Mouse (Mus musculus) forebrain, postnatal 0 days (tissue): ENCODE measurements at regions not wholly inside any gene's neighbourhood (a gene's known extent, or its start where the extent isn't known, plus 50 kb on each side); places are given as distances from the start of the nearest gene placed in this dataset.

ENCODE experiments used
- ATAC-seq: fragments of 200-750 bp; cut with Nextera tagmentation; 2 replicates; pipeline ENCODE4 v1.8.0; 2017; ENCODE audit warnings: mild to moderate bottlenecking, moderate library complexity
- DNase-seq: peaks from one replicate; pipeline ENCODE4 v3.0.0-alpha.2; 2015
- H3K27ac ChIP-seq: fragments of 300-500 bp; sonication (generic); 2 replicates; pipeline ENCODE4 v1.5.1; 2014; ENCODE audit warnings: low read depth, mild to moderate bottlenecking, antibody characterized with exemption, low read length, moderate library complexity, mixed read lengths
- H3K27me3 ChIP-seq: fragments of 300-500 bp; sonication (generic); 2 replicates; pipeline ENCODE4 v1.6.1; 2014; ENCODE audit warnings: mild to moderate bottlenecking, low read length, mixed read lengths; ENCODE audit not compliant: insufficient read depth
- H3K36me3 ChIP-seq: fragments of 300-500 bp; sonication (generic); 2 replicates; pipeline ENCODE4 v1.6.1; 2014; ENCODE audit warnings: mild to moderate bottlenecking, moderate library complexity; ENCODE audit not compliant: insufficient read depth
- H3K4me1 ChIP-seq: fragments of 300-500 bp; sonication (generic); 2 replicates; pipeline ENCODE4 v1.6.1; 2014; ENCODE audit warnings: antibody characterized with exemption; ENCODE audit not compliant: insufficient read depth
- H3K4me2 ChIP-seq: fragments of 300-500 bp; sonication (generic); 2 replicates; pipeline ENCODE4 v1.6.1; 2014; ENCODE audit warnings: low read depth, mild to moderate bottlenecking, moderate library complexity
- H3K4me3 ChIP-seq: fragments of 300-500 bp; sonication (generic); 2 replicates; pipeline ENCODE4 v1.5.1; 2014; ENCODE audit warnings: low read depth, low read length, mixed read lengths
- H3K9ac ChIP-seq: fragments of 300-500 bp; sonication (generic); 2 replicates; pipeline ENCODE4 v1.6.1; 2014; ENCODE audit warnings: mild to moderate bottlenecking
- H3K9me3 ChIP-seq: fragments of 300-500 bp; sonication (generic); 2 replicates; pipeline ENCODE4 v1.6.1; 2016; ENCODE audit warnings: low read length
- CTCF ChIP-seq: sonication (generic); IDR thresholded peaks from 2 replicates; pipeline ENCODE4 v1.5.1; 2016; ENCODE audit warnings: antibody characterized with exemption, control low read depth, low read depth
- WGBS: fragments of 180-500 bp; shearing (Covaris S2); extraction: QIAGEN DNeasy Blood & Tissue Kit; methylation state at CpG from one replicate; pipeline ENCODE4 v1.1.7; 2014; 5-methylcytosine and 5-hydroxymethylcytosine counted together

DNA sequence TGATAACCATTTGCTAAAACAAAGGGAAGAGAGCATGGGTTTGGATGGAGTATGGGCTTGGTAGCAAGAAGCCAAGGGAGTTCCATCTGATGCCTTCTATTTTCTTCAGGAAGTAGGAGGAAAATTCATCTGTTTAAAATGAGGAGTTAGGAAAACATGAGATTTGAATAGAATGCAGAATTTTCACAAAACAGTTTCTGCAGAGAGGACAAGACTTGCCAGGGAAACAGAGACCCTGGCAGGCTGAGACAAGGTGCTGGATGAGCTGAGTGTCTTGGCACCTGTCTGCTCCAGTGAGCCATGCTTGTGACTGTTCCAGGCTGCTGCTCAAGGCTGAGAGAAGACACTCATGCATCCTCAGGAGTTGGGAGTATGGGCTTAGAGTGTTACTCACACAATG, 122.0 kb upstream of the Ppp1r12a start:
- Histone ChIP-seq H3K27ac (no peak overlapping the region), H3K27me3 (no peaks in the 10 kb centered on the region), H3K9ac (no peak overlapping the region), H3K9me3 (no peaks in the 10 kb centered on the region), H3K36me3 (no peaks in the 10 kb centered on the region), H3K4me1 (peaks cover 3% of the 10 kb centered on the region; the same call in 1 of the 2 replicates), H3K4me2 (no peak overlapping the region), H3K4me3 (no peak overlapping the region)
- DNase-seq (no peak), ATAC-seq (no peak)
- TF ChIP-seq CTCF = no peak

DNA sequence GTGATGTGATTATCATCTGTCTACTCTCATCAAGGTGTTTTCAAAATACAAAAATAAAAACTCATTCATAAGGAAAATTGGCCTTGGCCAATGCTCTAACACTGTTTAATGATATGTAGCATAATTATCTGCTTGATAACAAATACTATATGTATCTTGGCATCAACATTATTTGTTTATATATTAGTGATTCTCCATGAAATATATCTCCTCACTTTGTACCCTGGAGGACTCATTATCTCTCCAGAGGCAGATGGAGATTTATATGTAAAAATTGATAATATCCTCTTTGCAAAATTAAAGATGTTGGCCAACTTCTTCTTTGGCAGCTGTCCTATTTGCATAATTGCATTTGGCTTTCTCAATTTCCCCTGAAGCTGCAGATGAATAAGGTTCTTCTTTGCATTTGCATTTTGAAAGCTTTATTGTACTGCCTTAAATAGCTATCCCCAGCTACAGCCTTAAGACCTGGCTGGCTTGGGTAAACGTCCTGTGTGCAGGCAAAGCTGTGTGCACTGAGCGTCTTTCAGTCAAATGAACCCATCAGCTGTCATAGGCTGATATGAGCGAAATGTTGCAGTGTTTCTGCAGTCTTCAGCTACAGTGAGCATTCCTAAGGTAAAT, 124.7 kb upstream of the Otogl start:
- no peak overlapping the region for H3K27ac ChIP-seq

DNA sequence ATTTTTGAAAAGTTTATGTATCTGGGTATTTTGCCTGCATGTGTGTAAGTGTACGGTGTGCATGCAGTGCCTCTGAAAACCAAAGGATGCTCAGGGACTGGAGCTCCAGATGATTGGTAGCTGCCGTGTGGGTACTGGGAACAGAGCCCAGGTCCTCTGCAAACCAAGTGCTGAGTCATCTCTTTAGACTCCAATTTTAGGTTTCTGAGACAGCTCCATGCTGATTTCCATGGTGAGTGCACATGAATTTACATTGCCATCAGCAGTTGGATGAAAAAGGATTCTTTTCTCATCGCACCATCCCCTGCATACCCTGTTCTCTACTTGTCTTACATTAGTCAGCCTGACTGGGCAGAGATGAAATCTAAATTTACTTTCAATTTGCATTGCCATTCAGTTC, 122.1 kb upstream of the Otogl start:
- ATAC-seq (peak; percentile 32), DNase-seq (peak; percentile 14)
- no peak overlapping the region for H3K4me2 ChIP-seq
- no peak overlapping the region for H3K27ac ChIP-seq
- H3K4me1 ChIP-seq = peaks cover 3% of the 10 kb centered on the region; the same call in 1 of the 2 replicates
- no peak overlapping the region for H3K4me3 ChIP-seq
- WGBS = 67% methylated on average over 3 of the region's 3 CpGs
- no peak for TF ChIP-seq CTCF
- H3K36me3 ChIP-seq = no peaks in the 10 kb centered on the region
- no peaks in the 10 kb centered on the region for H3K9me3 ChIP-seq
- no peaks in the 10 kb centered on the region for H3K27me3 ChIP-seq
- H3K9ac ChIP-seq = no peak overlapping the region

More for the DNA sequence above, 124.7 kb upstream of the Otogl start:
- Histone ChIP-seq H3K4me1 (peaks cover 3% of the 10 kb centered on the region; the same call in 1 of the 2 replicates), H3K4me2 (no peak overlapping the region), H3K36me3 (no peaks in the 10 kb centered on the region), H3K9me3 (no peaks in the 10 kb centered on the region), H3K9ac (no peak overlapping the region), H3K4me3 (no peak overlapping the region), H3K27me3 (no peaks in the 10 kb centered on the region)
- no peak for TF ChIP-seq CTCF
- peak; percentile 38; the same call in 1 of the 2 replicates for ATAC-seq
- WGBS = 18% methylated on average over 3 of the region's 3 CpGs
- DNase-seq = peak; percentile 47

DNA sequence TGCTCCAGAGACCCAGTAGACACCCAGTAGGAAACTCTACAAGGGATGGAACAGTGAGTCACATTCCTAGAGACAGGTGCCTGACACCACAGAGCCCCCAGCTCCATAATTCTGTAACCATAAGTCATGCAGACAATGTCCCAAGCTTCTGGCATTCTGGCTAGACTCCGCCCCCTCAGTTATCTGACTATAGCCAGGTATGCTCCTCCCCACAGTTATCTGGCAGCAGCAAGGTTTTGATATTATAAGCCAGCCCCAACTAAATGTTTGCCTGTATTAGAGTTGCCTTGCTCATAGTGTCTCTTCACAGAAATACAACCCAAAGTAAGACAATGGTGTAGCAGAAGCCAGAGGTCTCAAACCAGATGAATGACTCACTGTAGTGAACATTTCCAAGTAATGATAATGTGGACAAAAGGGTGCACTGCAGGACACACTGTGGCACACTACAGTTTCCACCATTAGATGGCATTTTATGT, 121.4 kb upstream of the Otogl start:
- Histone ChIP-seq H3K9me3 (no peaks in the 10 kb centered on the region), H3K4me3 (no peak overlapping the region), H3K36me3 (no peaks in the 10 kb centered on the region), H3K4me2 (no peak overlapping the region), H3K9ac (no peak overlapping the region), H3K4me1 (peaks cover 3% of the 10 kb centered on the region; the same call in 1 of the 2 replicates), H3K27me3 (no peaks in the 10 kb centered on the region), H3K27ac (no peak overlapping the region)
- DNase-seq = no peak
- 93% methylated on average over 1 of the region's 1 CpGs for WGBS
- no peak for ATAC-seq
- no peak for TF ChIP-seq CTCF

DNA sequence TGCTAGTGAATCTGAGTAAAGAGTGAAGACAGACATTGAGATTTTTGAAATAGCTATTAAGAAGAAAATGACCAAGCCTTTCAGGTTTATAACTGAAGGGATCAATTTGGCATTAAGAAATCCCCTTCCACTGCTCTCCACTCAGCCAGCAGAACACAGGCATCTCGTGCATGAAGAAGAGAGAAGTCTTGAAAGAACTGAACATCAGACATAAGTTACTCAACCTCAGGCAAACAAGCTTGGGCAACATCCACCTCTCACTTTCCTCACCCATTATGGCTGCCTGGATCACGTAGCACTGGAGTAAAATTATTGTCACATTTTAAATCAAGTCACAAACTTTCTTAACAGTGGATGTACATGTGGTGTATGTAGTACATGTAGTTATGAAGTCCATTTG, 115.6 kb upstream of the Otogl start:
- no peaks in the 10 kb centered on the region for H3K27me3 ChIP-seq
- no peaks in the 10 kb centered on the region for H3K4me1 ChIP-seq
- no peaks in the 10 kb centered on the region for H3K9me3 ChIP-seq
- TF ChIP-seq CTCF = no peak
- H3K27ac ChIP-seq = no peak overlapping the region
- DNase-seq = no peak
- H3K4me3 ChIP-seq = no peak overlapping the region
- no peak overlapping the region for H3K9ac ChIP-seq
- no peaks in the 10 kb centered on the region for H3K36me3 ChIP-seq
- 74% methylated on average over 2 of the region's 2 CpGs for WGBS
- no peak overlapping the region for H3K4me2 ChIP-seq
- ATAC-seq = no peak

DNA sequence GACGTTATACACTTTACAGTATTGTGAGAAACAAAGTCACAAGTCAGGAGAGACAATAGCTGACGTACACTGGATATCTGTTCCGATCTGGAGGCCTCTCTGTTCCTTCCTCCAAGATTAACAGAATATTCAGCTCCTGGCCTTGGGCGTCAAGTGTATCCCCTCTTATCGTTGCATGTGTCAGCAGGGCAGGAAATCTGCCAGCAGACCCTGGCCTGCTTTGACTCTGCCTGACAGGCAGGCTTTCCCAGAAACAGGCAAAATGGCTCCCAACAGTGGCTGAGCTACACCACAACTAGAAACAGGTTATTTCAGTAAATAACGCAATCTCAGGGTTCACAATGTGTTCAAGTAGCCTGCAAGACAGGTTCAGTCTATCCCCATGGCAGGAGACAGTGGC, 112.3 kb upstream of the Otogl start:
- H3K9me3 ChIP-seq = no peaks in the 10 kb centered on the region
- TF ChIP-seq CTCF = no peak
- H3K36me3 ChIP-seq = no peaks in the 10 kb centered on the region
- H3K9ac ChIP-seq = no peak overlapping the region
- no peak overlapping the region for H3K27ac ChIP-seq
- H3K4me1 ChIP-seq = no peaks in the 10 kb centered on the region
- 80% methylated on average over 6 of the region's 6 CpGs for WGBS
- no peak overlapping the region for H3K4me3 ChIP-seq
- H3K27me3 ChIP-seq = no peaks in the 10 kb centered on the region
- DNase-seq (no peak), ATAC-seq (no peak)
- H3K4me2 ChIP-seq = no peak overlapping the region

DNA sequence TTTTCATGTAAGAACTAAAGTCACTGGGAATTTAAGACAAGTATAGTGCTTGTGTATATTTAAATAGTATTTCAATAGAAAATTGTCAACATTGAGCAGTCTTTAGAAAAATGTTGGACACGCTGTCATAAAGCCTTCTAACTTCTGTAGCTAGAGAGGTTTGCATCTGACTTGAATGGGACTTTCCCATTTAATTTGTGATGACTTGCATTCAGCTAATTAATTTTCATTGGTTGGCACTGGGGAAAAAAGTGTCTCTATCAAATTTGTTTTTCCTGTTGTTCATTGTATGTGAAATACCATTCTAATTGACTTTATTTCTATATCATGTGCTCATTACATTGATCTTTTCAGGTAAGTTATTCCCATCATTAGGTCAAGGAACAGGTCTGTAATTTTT, 104.6 kb upstream of the Otogl start:
- Histone ChIP-seq H3K27ac (no peak overlapping the region), H3K9ac (no peak overlapping the region), H3K9me3 (no peaks in the 10 kb centered on the region), H3K27me3 (no peaks in the 10 kb centered on the region), H3K36me3 (no peaks in the 10 kb centered on the region), H3K4me3 (no peak overlapping the region), H3K4me2 (no peak overlapping the region), H3K4me1 (no peaks in the 10 kb centered on the region)
- TF ChIP-seq CTCF = no peak
- 90% methylated on average over 1 of the region's 1 CpGs for WGBS
- DNase-seq (no peak), ATAC-seq (no peak)
